Mouse (Mus musculus) hindlimb bud, embryonic 11.5 days (tissue): ENCODE results near the gene Olfr316.
"Not testable (repeated sequence)": the region's sequence is repeated elsewhere in the genome, so short reads cannot be mapped to it uniquely, and the experiment has no call there.

Experiments used
- DNase-seq: peaks from one replicate; pipeline ENCODE4 v3.0.0-alpha.2; 2012; ENCODE audit warnings: low read depth, low spot score; ENCODE audit errors: extremely low spot score

Olfr316 gene

GRCm38 (mm10) chr11:58752434-58752833 lies at the start of gene Olfr316:
Gene Olfr316 (plus strand): TSS chr11:58752734.
- DNase-seq: no peak

- no peak for DNase-seq
These were observed 43.4 kb upstream of the Olfr316 start for GRCm38 (mm10) chr11:58709086-58709485.

DNA sequence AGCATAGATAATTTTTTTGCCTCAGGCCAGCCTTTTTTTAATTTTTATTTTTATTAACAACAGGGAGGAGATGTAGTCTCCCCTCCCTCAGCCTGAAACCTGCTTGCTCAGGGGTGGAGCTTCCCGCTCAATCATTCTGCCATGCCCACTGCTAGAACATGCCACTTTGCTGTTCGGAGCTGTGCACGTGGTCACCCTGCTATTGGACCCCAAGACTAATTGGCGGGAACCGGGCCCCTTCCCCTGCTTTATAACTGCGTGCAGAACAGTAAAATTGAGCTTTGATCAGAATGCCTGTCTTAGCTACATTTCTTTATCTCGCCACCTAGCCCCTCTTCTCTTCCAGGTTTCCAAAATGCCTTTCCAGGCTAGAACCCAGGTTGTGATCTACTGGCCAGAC lies 34.8 kb upstream of the Olfr316 start:
- not testable (repeated sequence) for DNase-seq

DNA sequence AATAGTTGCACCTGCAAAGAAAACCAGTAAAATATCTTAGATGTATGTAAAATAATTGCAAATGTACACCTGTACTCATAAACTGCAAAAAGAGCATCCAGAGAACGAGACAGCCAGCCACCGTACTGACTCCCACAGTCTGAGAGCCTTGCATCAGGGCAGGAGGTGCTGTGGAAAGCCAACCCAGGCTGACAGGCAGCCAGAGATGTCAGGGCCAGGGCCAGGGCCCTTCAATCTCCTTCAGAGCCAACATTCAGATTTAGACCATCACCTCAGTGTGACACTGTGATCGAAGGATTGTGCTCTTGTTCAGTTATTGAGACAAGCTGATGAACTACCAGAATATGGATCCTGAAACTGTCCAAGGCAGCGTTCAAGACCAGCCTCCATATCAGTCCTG lies 32.8 kb upstream of the Olfr316 start:
- DNase-seq: no peak

DNA sequence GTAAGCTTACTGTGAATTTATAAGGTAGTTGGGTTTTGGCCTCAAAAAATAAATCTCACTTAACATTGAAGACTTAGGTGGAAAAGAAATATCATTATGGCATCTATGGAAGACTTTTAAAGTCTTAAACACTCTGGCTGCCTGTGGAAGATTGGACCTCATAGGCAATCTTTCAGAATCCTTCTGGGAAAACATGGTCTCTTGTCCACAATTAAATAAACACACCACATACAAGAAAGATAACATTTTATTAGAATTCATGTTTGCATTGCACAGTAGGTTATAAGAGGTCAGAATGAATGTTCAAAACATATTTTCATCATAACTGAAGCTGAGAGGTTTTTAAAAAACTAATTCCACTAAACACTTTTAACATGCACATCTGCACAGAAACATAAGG lies 28.6 kb upstream of the Olfr316 start, which contains the start of gene Olfr318:
Gene Olfr318, minus strand, starts transcription at position 101 of the 400 bp plus-strand sequence.
- no peak for DNase-seq

DNA sequence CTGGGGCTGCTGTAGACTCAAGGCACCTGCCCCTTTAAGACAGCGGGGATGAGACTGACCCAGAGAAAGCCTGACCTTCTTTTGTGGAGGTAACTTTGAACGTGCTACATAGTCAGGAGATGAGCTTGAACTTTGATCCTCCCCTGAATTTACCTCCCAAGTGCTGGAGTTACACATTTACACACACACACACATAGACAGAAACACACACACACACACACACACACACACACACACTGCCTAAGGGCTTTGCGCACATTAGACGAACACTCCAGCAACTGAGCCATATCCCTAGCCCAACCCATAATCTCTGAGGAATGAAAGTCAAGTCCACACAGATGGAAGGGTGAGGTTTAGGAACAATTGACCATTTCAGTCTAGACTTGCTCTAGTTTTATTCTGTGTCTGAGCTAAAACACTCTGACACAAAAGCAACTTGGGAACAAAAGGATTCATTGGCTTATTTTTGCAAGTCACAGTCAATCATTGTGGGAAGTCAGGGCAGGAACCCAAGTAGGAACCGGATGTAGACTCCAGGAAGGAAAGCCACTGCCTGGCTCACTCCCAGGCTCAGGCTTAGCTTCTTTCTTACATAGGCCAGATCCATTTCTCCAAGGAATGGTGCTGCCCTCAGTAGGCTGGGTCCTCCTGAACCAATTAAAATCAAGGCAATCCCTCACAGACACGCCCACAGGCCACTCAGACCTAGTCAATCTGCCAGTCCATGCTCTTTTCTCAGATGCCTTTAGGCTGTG lies 24.5 kb upstream of the Olfr316 start:
- DNase-seq: not testable (repeated sequence)

- no peak for DNase-seq
These were observed 19.2 kb upstream of the Olfr316 start for GRCm38 (mm10) chr11:58733372-58733771.

- DNase-seq: no peak
These were observed 13.7 kb upstream of the Olfr316 start, which contains the start of gene Olfr317 for GRCm38 (mm10) chr11:58738792-58739262. Gene Olfr317 (minus strand): TSS chr11:58739212.

DNA sequence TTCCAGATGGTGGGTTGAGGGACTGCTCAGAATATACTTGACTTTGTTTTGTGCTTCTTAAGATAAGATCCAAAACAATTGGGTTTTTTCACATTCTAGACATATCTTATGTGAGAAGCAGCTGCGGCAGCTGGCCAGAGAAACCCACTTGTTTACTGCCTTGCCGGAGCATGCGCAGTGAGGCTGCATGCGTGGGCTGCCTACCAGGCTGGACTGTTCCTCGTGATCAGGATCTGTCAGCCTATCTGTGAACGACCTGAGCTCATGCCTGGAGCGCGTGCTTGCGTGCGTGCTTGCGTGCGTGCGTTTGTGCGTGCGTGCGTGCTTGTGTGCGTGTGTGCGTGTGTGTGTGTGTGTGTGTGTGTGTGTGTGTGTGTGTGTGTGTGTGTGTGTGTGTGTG lies 1.4 kb upstream of the Olfr316 start:
- DNase-seq: not testable (repeated sequence)

DNA sequence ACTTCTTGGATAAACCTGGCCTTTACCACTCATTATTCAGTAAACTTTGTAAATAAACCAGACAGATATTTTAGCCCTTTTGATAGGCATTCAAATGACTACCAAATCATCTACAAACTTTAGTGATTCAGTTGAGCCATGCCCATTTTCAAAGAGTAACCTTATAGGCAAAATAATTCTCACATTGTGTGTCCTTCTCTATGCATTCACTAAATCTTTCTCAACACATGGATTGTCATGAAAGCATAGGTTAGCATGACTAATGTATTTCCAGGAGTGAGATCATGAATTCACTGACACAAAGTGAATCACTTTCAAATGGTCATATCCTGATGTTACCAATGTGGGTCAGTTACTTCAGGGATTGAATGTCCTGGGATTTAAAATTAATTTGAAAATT lies 20.4 kb downstream of the Olfr316 start, which contains the start of gene Olfr315:
Gene Olfr315, plus strand, starts transcription at position 301 of the 400 bp plus-strand sequence.
- no peak for DNase-seq

- no peak for DNase-seq
These were observed 30.1 kb downstream of the Olfr316 start, which contains the start of gene Olfr314 for GRCm38 (mm10) chr11:58782480-58783089. Gene Olfr314 (plus strand): TSS chr11:58782952.

GRCm38 (mm10) chr11:58784182-58784581 lies 31.6 kb downstream of the Olfr316 start:
- DNase-seq: no peak

DNA sequence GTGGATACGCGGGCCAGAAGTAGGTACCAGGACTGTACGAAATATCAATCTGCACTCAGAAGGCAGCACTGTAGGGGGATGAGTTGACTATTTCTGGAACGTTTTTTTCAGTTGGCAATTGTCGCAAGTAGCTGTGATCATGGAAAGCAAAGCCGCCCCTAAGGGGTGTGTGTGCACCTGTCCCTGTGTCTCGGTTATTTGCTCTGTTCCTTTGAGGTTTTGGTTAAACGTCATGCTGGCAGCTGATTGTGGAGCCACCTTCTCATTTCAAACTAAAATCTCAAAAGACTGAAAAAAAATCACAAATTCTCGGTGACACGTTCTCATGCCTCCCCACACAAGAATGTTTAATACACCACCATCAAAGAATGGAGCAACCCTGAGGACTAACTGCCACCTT lies 35.1 kb downstream of the Olfr316 start:
- no peak for DNase-seq

- DNase-seq: no peak
These were observed 35.8 kb downstream of the Olfr316 start for GRCm38 (mm10) chr11:58788346-58788745.

- no peak for DNase-seq
These were observed 37.0 kb downstream of the Olfr316 start for GRCm38 (mm10) chr11:58789532-58789931.

- DNase-seq: no peak
These were observed 37.5 kb downstream of the Olfr316 start for GRCm38 (mm10) chr11:58790053-58790452.

DNA sequence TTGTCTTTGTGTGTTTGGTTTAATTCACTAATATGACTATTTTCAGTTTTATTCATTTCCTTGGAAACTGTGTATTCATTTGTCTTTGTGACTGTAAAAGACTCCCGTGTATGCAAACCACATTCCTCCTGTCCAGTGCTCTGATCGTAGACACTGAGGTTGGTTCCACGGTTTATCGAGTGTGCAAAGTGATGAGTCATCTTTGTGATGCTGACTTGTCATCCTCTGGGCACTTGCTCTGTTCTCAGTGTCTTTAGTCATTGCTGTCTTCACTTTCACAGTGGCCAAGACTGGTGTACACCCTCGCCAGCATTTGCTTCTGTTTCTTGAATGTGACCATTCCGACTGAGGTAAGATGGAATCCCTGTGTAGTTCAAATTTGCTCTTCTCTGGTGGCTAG lies 38.1 kb downstream of the Olfr316 start:
- no peak for DNase-seq

DNA sequence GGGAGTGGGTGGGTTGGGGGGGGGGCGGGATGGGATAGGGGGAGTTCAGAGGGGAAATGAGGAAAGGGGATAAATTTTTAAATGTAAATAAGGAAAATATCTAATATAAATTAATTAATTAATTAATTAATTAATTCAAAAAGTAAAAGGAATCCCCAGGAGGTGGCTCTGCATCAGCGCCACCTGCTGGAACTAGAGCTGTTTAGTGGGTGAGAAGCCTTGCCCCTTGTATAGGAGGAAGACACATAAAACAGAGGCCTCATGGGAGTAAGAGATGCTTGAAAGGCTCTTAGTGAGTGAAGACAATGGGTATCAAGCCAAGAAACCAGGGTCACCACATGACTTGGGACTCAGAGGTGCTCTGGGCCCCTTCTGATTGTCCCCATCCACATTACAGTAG lies 43.3 kb downstream of the Olfr316 start:
- no peak for DNase-seq

- no peak for DNase-seq
These were observed 44.3 kb downstream of the Olfr316 start for GRCm38 (mm10) chr11:58796850-58797249.

GRCm38 (mm10) chr11:58799747-58800146 lies 47.2 kb downstream of the Olfr316 start:
- DNase-seq: no peak

DNA sequence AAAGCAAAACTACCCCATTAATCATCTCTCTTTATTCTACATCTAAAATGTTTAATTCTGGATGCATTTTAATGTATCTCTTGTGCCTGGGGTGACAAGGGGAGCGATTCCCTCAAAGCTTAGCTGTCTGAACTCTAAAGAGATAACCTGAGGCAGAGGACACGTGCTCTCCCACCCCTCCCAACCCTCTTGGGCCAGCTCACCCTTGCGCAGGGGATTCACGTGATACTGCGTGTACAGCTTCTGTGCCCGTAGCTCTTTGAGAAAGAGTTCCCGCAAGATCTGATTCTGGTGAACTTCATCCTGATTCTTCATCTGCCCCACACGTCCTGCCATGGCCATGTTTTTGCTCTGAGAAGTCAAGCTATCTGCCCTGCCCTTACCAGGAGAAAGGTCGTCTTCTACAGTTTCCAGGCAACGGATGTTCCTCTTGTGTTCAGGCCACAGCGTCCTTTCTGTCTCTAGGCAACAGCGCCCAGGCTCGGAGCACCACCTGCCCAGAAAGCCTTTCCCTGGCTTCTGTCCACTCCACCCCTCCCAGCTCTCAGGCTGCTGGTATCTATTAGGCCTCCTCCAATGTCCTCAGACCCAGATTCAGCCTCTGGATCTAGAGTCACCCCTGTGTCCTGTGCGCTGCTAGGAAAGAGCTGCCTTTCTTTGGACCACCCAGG lies 49.2 kb downstream of the Olfr316 start, which contains the start of gene Fam183b:
Gene Fam183b, minus strand, starts transcription at position 403 of the 671 bp plus-strand sequence.
- no peak for DNase-seq
